Mouse (Mus musculus): ENCODE results near the gene Prc1. TPM values are rescaled to one million over a fixed set of nuclear protein-coding genes. Genes with fewer than 3 reads are reported as not detected.

Prc1 gene
- polyA plus RNA-seq, 1 experiment from 2014 or later, result 148 TPM

DNA sequence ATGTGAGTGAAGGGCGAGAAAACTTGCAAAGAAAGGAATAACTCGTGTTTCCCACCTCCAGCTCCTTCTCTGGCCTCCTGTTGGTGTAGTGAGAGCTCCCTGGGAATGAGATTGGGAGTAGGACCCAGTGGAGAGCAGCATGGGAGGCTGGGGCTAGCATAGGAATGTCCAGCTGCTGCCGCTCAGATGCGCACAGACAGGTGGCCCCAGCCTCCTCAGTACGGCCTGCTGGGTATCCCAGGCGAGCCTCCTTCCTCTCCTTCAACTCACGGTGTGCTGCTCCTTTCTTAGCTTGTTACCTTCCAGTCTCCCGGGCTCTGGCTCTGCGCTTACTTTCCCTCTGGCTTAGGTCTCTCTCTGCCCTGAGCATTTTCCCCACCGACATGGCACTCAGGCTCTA lies 14.2 kb upstream of the Prc1 start:
- Histone ChIP-seq H3K4me3 (ENCODE audit: low read depth, low read length) (no peak overlapping the region), H3K9me3 (ENCODE audit: control insufficient read depth, low read length) (no peaks in the 10 kb centered on the region; the same call in 1 of the 2 replicates), H3K36me3 (ENCODE audit: control insufficient read depth, insufficient read depth, low read length) (peaks cover 27% of the 10 kb centered on the region), H3K27me3 (replicated peaks; ENCODE audit: control insufficient read depth, insufficient read depth, low read length) (no peaks in the 10 kb centered on the region), H3K4me1 (replicated peaks; ENCODE audit: control insufficient read depth, insufficient read depth, low read length) (0 out of 2 replicates have a peak, but pooled peaks cover 3% of the 10 kb centered on the region), H3K4me2 (no peak overlapping the region), H3K9ac (ENCODE audit: low read depth, low read length) (no peak overlapping the region), H3K27ac (ENCODE audit: low read depth, low read length) (no peak overlapping the region)
- WGBS, result 84% methylated on average over 10 of the region's 10 CpGs
- DNase-seq (ENCODE audit: low spot score), result no peak
- ATAC-seq (replicated peaks; ENCODE audit: low FRiP score), result no peak

GRCm38 (mm10) chr7:80280998-80281397 lies 13.3 kb upstream of the Prc1 start:
- no peak overlapping the region for H3K9ac ChIP-seq (ENCODE audit: low read depth, low read length)
- 82% methylated on average over 2 of the region's 2 CpGs for WGBS
- no peaks in the 10 kb centered on the region for H3K9me3 ChIP-seq (ENCODE audit: control insufficient read depth, low read length)
- ATAC-seq (replicated peaks; ENCODE audit: low FRiP score), result no peak
- 0 out of 2 replicates have a peak, but pooled peaks cover 3% of the 10 kb centered on the region for H3K4me1 ChIP-seq (replicated peaks; ENCODE audit: control insufficient read depth, insufficient read depth, low read length)
- no peak overlapping the region for H3K4me3 ChIP-seq (ENCODE audit: low read depth, low read length)
- DNase-seq (ENCODE audit: low spot score), result no peak
- no peak overlapping the region for H3K4me2 ChIP-seq
- no peaks in the 10 kb centered on the region for H3K27me3 ChIP-seq (replicated peaks; ENCODE audit: control insufficient read depth, insufficient read depth, low read length)
- H3K36me3 ChIP-seq (ENCODE audit: control insufficient read depth, insufficient read depth, low read length), result peaks cover 24% of the 10 kb centered on the region
- no peak overlapping the region for H3K27ac ChIP-seq (ENCODE audit: low read depth, low read length)

DNA sequence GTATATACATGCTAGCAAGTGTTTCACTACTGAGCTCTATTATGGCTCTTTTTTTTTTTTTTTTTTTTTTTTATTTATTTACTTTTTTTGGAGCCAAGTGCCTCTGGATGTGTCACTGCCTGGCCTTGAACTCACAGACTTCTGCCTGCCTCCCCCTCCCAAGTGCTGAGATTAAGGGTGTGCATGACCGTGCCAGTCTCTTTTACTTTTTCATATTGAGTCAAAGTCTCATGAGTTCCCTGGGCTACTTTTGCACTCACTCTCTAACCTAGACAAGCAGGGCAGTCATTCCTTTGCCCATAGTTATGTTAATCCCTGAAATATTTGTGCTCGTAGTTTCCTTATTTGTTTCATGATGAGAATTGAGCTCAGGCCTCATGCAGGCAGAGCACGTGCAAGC lies 12.6 kb upstream of the Prc1 start:
- no peaks in the 10 kb centered on the region for H3K27me3 ChIP-seq (replicated peaks; ENCODE audit: control insufficient read depth, insufficient read depth, low read length)
- 79% methylated on average over 3 of the region's 3 CpGs for WGBS
- H3K4me1 ChIP-seq (replicated peaks; ENCODE audit: control insufficient read depth, insufficient read depth, low read length), result 0 out of 2 replicates have a peak, but pooled peaks cover 3% of the 10 kb centered on the region
- H3K36me3 ChIP-seq (ENCODE audit: control insufficient read depth, insufficient read depth, low read length), result peaks cover 18% of the 10 kb centered on the region
- no peak overlapping the region for H3K4me3 ChIP-seq (ENCODE audit: low read depth, low read length)
- no peak for DNase-seq (ENCODE audit: low spot score)
- H3K9me3 ChIP-seq (ENCODE audit: control insufficient read depth, low read length), result no peaks in the 10 kb centered on the region
- H3K27ac ChIP-seq (ENCODE audit: low read depth, low read length), result no peak overlapping the region
- ATAC-seq (replicated peaks; ENCODE audit: low FRiP score), result no peak
- no peak overlapping the region for H3K4me2 ChIP-seq
- no peak overlapping the region for H3K9ac ChIP-seq (ENCODE audit: low read depth, low read length)

GRCm38 (mm10) chr7:80283226-80283918 lies 10.9 kb upstream of the Prc1 start:
- ATAC-seq (replicated peaks; ENCODE audit: low FRiP score) (no peak), DNase-seq (ENCODE audit: low spot score) (no peak)
- Histone ChIP-seq H3K4me3 (ENCODE audit: low read depth, low read length) (no peak overlapping the region), H3K4me2 (no peak overlapping the region), H3K9me3 (ENCODE audit: control insufficient read depth, low read length) (no peaks in the 10 kb centered on the region), H3K27me3 (replicated peaks; ENCODE audit: control insufficient read depth, insufficient read depth, low read length) (no peaks in the 10 kb centered on the region), H3K4me1 (replicated peaks; ENCODE audit: control insufficient read depth, insufficient read depth, low read length) (0 out of 2 replicates have a peak, but pooled peaks cover 3% of the 10 kb centered on the region), H3K9ac (ENCODE audit: low read depth, low read length) (no peak overlapping the region), H3K27ac (ENCODE audit: low read depth, low read length) (no peak overlapping the region), H3K36me3 (ENCODE audit: control insufficient read depth, insufficient read depth, low read length) (peaks cover 21% of the 10 kb centered on the region)
- 69% methylated on average over 3 of the region's 3 CpGs for WGBS

DNA sequence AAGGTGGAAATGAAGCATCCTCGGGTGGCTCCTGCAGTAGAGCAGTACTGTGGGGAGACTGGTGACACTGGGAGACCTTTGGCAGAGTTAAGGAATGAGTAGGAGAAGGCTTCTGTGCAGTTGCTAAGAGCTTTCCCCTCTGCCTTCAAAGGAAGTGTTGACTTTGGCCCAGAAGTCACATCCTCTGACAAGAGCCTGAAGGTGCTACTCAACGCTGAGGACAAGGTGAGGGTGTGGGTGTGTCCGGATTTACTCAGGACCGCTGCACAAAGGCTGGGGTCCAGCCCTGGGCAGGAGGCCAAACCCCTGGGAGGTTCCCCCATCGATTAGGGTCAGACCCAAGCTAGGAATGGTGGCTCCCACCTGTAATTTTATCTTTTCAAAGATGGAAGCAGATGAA lies 9.9 kb upstream of the Prc1 start:
- DNase-seq (ENCODE audit: low spot score), result no peak
- H3K27me3 ChIP-seq (replicated peaks; ENCODE audit: control insufficient read depth, insufficient read depth, low read length), result no peaks in the 10 kb centered on the region
- H3K4me3 ChIP-seq (ENCODE audit: low read depth, low read length), result no peak overlapping the region
- no peak for ATAC-seq (replicated peaks; ENCODE audit: low FRiP score)
- 0 out of 2 replicates have a peak, but pooled peaks cover 3% of the 10 kb centered on the region for H3K4me1 ChIP-seq (replicated peaks; ENCODE audit: control insufficient read depth, insufficient read depth, low read length)
- H3K36me3 ChIP-seq (ENCODE audit: control insufficient read depth, insufficient read depth, low read length), result peaks cover 21% of the 10 kb centered on the region
- no peak overlapping the region for H3K27ac ChIP-seq (ENCODE audit: low read depth, low read length)
- no peak overlapping the region for H3K4me2 ChIP-seq
- WGBS, result 90% methylated on average over 5 of the region's 5 CpGs
- no peaks in the 10 kb centered on the region for H3K9me3 ChIP-seq (ENCODE audit: control insufficient read depth, low read length)
- H3K9ac ChIP-seq (ENCODE audit: low read depth, low read length), result no peak overlapping the region

GRCm38 (mm10) chr7:80285725-80286124 lies 8.5 kb upstream of the Prc1 start:
- peaks cover 19% of the 10 kb centered on the region for H3K36me3 ChIP-seq (ENCODE audit: control insufficient read depth, insufficient read depth, low read length)

DNA sequence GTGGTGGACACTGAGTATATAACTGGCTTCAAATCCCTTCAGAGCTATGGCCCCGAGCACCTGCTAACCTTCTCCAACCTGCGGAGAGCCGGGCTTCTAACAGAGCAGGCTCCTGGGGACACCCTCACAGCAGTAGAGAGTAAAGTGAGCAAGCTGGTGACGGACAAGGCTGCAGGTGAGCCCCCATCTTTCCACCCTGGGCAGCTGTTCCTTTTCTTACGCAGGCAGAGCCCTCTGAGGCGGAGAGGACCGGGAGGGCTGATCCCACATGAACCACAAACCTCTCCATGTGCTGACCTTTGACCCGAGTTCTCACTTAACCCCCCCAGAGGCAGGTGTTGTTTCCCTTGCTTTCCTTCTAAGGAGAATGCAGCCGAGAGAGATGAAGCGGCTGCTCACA lies 6.5 kb upstream of the Prc1 start:
- Histone ChIP-seq H3K27me3 (replicated peaks; ENCODE audit: control insufficient read depth, insufficient read depth, low read length) (no peaks in the 10 kb centered on the region), H3K36me3 (ENCODE audit: control insufficient read depth, insufficient read depth, low read length) (peaks cover 19% of the 10 kb centered on the region), H3K9ac (ENCODE audit: low read depth, low read length) (no peak overlapping the region), H3K4me1 (replicated peaks; ENCODE audit: control insufficient read depth, insufficient read depth, low read length) (0 out of 2 replicates have a peak, but pooled peaks cover 3% of the 10 kb centered on the region), H3K27ac (ENCODE audit: low read depth, low read length) (no peak overlapping the region), H3K4me3 (ENCODE audit: low read depth, low read length) (no peak overlapping the region), H3K9me3 (ENCODE audit: control insufficient read depth, low read length) (no peaks in the 10 kb centered on the region), H3K4me2 (no peak overlapping the region)
- WGBS, result 85% methylated on average over 10 of the region's 10 CpGs
- DNase-seq (ENCODE audit: low spot score) (no peak), ATAC-seq (replicated peaks; ENCODE audit: low FRiP score) (no peak)

More at GRCm38 (mm10) chr7:80285725-80286124, 8.5 kb upstream of the Prc1 start:
- Histone ChIP-seq H3K27ac (ENCODE audit: low read depth, low read length) (no peak overlapping the region), H3K9ac (ENCODE audit: low read depth, low read length) (no peak overlapping the region), H3K4me2 (no peak overlapping the region), H3K4me3 (ENCODE audit: low read depth, low read length) (no peak overlapping the region), H3K4me1 (replicated peaks; ENCODE audit: control insufficient read depth, insufficient read depth, low read length) (0 out of 2 replicates have a peak, but pooled peaks cover 3% of the 10 kb centered on the region), H3K9me3 (ENCODE audit: control insufficient read depth, low read length) (no peaks in the 10 kb centered on the region), H3K27me3 (replicated peaks; ENCODE audit: control insufficient read depth, insufficient read depth, low read length) (no peaks in the 10 kb centered on the region)
- DNase-seq (ENCODE audit: low spot score) (no peak), ATAC-seq (replicated peaks; ENCODE audit: low FRiP score) (no peak)
- 91% methylated on average over 6 of the region's 6 CpGs for WGBS

- 8% methylated on average over 37 of the region's 37 CpGs for WGBS
- no peaks in the 10 kb centered on the region for H3K9me3 ChIP-seq (ENCODE audit: control insufficient read depth, low read length)
- no peaks in the 10 kb centered on the region for H3K27me3 ChIP-seq (replicated peaks; ENCODE audit: control insufficient read depth, insufficient read depth, low read length)
- peaks cover 6% of the 10 kb centered on the region; the same call in 1 of the 2 replicates for H3K36me3 ChIP-seq (ENCODE audit: control insufficient read depth, insufficient read depth, low read length)
- peak; percentile 46 for DNase-seq (ENCODE audit: low spot score)
- H3K4me1 ChIP-seq (replicated peaks; ENCODE audit: control insufficient read depth, insufficient read depth, low read length), result peaks cover 18% of the 10 kb centered on the region
- H3K4me3 ChIP-seq (ENCODE audit: low read depth, low read length), result peak overlapping the region; percentile 98
- ATAC-seq (replicated peaks; ENCODE audit: low FRiP score), result peak; percentile 54
- peak overlapping the region; percentile 98 for H3K9ac ChIP-seq (ENCODE audit: low read depth, low read length)
- peak overlapping the region; percentile 92 for H3K27ac ChIP-seq (ENCODE audit: low read depth, low read length)
- H3K4me2 ChIP-seq, result peak overlapping the region; percentile 87
These were observed 756 bp downstream of the Prc1 start for GRCm38 (mm10) chr7:80294764-80295648.
